Mouse (Mus musculus): ENCODE measurements around the gene Ngly1. TPM values are rescaled to one million over a fixed set of nuclear protein-coding genes. Genes with fewer than 3 reads are reported as not detected.

Ngly1 gene
- polyA plus RNA-seq, 1 experiment from 2014 or later: 25.0 TPM

DNA sequence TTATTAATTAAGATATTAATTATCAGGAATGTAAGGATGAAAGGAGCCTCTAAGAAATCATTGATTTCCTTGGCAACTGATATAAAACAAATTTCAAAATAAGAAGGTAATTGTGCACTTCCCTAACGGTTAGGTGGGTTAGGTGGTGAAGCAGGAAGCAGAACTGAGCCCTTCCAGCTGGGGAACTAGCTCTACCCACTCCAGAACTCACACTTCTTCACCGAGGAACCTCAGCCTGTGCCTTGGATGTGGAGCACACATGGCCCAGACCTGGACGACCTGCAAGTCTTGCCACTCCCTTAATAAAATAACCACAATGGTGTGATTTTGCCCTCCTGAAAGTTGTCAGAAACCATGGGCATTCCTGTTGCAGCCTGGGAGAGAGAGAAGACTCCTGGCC is 80.7 kb downstream of the Ngly1 start:
- 72% methylated on average over 3 of the region's 3 CpGs for WGBS
- Histone ChIP-seq H3K9ac (no peak overlapping the region), H3K9me3 (replicated peaks) (no peaks in the 10 kb centered on the region), H3K4me2 (no peak overlapping the region), H3K4me3 (no peak overlapping the region), H3K4me1 (replicated peaks) (peaks cover 12% of the 10 kb centered on the region), H3K27me3 (replicated peaks) (no peaks in the 10 kb centered on the region), H3K36me3 (no peaks in the 10 kb centered on the region), H3K27ac (ENCODE audit: poor library complexity, severe bottlenecking) (no peak overlapping the region)
- ATAC-seq (ENCODE audit: insufficient number of reproducible peaks, low FRiP score): no peak

DNA sequence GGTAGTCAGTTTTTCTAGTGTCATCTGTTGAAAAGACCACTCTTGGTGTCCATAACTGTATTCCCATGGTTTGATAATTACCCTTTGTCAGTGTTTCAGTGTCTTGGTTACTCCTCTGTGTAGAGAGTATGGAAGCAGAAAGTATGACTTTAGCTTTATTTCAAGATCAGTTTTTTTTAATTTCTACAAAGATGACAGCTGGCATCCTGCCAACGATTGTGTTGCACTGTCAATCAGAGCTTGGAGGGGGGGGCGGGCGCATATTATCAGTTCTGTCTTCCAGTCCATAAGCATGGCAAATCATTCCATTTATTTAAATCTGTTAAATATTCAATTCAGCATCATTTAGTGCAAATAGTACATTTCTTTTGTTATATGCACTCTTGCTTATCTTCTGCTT is 85.2 kb downstream of the Ngly1 start:
- H3K4me3 ChIP-seq: no peak overlapping the region
- WGBS: 86% methylated on average over 3 of the region's 3 CpGs
- peaks cover 11% of the 10 kb centered on the region for H3K4me1 ChIP-seq (replicated peaks)
- no peak overlapping the region for H3K27ac ChIP-seq (ENCODE audit: poor library complexity, severe bottlenecking)
- H3K9ac ChIP-seq: no peak overlapping the region
- no peaks in the 10 kb centered on the region for H3K36me3 ChIP-seq
- H3K27me3 ChIP-seq (replicated peaks): no peaks in the 10 kb centered on the region
- ATAC-seq (ENCODE audit: insufficient number of reproducible peaks, low FRiP score): no peak
- no peak overlapping the region for H3K4me2 ChIP-seq
- H3K9me3 ChIP-seq (replicated peaks): no peaks in the 10 kb centered on the region

DNA sequence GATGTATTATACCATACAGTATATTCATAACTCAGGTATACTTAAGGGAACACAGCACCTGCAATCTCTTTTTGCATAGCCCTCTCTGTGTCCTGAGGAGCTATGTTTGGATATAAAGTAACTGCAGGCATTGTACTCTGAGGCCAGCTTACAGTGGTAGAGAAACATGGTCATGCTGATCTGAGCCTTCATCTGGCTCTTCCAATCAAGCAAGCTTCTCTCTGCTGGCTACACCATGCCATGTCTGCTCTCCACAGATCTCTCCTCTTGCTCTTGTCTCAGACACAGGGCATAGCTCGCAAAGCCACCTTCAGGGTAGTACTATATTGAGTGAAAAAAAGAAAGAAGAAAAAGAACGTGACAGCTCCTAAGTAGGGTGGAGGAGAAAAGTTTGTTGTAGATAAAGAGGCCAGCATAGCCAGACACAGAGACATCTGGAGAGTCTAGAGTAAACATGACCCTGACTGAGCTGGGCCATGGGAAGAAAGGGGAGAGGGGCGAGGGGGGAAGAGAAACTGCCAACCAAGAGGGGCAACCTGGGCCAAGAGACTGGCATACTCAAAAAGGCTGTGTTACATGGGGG is 86.8 kb downstream of the Ngly1 start:
- peaks cover 9% of the 10 kb centered on the region for H3K4me1 ChIP-seq (replicated peaks)
- no peak overlapping the region for H3K9ac ChIP-seq
- no peak overlapping the region for H3K27ac ChIP-seq (ENCODE audit: poor library complexity, severe bottlenecking)
- no peaks in the 10 kb centered on the region for H3K36me3 ChIP-seq
- no peak for ATAC-seq (ENCODE audit: insufficient number of reproducible peaks, low FRiP score)
- no peaks in the 10 kb centered on the region for H3K27me3 ChIP-seq (replicated peaks)
- H3K4me2 ChIP-seq: no peak overlapping the region
- 35% methylated on average over 3 of the region's 3 CpGs for WGBS
- H3K4me3 ChIP-seq: no peak overlapping the region
- H3K9me3 ChIP-seq (replicated peaks): no peaks in the 10 kb centered on the region

DNA sequence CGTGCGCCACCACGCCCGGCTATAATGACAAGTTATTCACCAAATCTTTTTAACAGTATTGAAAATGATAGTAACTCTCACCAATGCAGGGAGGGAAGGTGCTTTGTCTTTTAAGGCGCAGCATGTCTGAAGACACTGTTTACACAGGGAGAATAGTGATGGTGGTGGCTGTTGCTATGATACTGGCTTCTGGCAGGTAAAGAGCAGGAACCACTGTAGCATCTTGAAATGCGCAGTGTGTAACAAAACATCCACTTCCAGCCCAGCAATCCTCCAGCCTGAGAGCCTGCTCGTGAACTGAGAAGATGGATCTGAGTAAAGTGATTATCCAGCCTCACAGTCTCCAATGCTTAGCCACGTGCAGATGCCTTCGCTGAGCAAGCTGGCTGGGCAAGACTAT is 98.4 kb downstream of the Ngly1 start:
- H3K36me3 ChIP-seq: no peaks in the 10 kb centered on the region
- H3K27ac ChIP-seq (ENCODE audit: poor library complexity, severe bottlenecking): no peak overlapping the region
- no peak overlapping the region for H3K4me3 ChIP-seq
- H3K27me3 ChIP-seq (replicated peaks): no peaks in the 10 kb centered on the region
- 73% methylated on average over 9 of the region's 9 CpGs for WGBS
- no peak overlapping the region for H3K4me2 ChIP-seq
- no peak for ATAC-seq (ENCODE audit: insufficient number of reproducible peaks, low FRiP score)
- no peak overlapping the region for H3K9ac ChIP-seq
- H3K9me3 ChIP-seq (replicated peaks): 0 out of 2 replicates have a peak, but pooled peaks cover 1% of the 10 kb centered on the region
- H3K4me1 ChIP-seq (replicated peaks): no peaks in the 10 kb centered on the region

DNA sequence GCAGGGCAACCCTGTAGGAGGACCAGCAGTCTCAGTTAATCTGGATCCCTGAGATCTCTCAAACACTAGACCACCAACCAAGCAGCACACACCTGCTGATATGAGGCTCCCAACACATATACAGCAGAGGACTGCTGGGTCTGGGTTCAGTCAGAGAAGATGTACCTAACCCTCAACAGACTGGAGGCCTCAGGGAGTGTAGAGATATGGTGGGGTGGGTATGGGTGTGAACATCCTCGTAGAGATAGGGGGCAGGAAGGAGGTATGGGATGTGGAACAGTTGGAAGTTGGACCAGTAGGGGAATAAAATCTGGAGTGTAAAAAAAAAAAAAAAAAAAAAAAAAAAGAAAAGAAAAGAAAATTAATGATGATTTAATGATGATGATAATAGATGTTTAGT is 110.6 kb downstream of the Ngly1 start:
- H3K4me1 ChIP-seq (replicated peaks): peaks cover 7% of the 10 kb centered on the region; the same call in 1 of the 2 replicates
- H3K36me3 ChIP-seq: no peaks in the 10 kb centered on the region
- no peak overlapping the region for H3K9ac ChIP-seq
- no peak overlapping the region for H3K4me2 ChIP-seq
- H3K27me3 ChIP-seq (replicated peaks): no peaks in the 10 kb centered on the region
- no peak overlapping the region for H3K27ac ChIP-seq (ENCODE audit: poor library complexity, severe bottlenecking)
- no peak overlapping the region for H3K4me3 ChIP-seq
- WGBS: 33% methylated on average over 1 of the region's 1 CpGs
- no peaks in the 10 kb centered on the region for H3K9me3 ChIP-seq (replicated peaks)
- no peak for ATAC-seq (ENCODE audit: insufficient number of reproducible peaks, low FRiP score)

Other genes with a start within 250 kb of the Ngly1 start
- 2.3 and 2.8 TPM in 2 replicates for gene Oxsm, start 528 bp downstream of the Ngly1 start, polyA plus RNA-seq (2016; fragmentation: Nextera tagmentation; extraction: Ambion mirVana)
- gene Top2b, start 115.9 kb downstream of the Ngly1 start, polyA plus RNA-seq (2016; fragmentation: Nextera tagmentation; extraction: Ambion mirVana): 61.7 and 63.8 TPM in 2 replicates